Mouse (Mus musculus) testis, adult 2 months (tissue): ENCODE measurements around the gene Chpt1. TPM values are rescaled to one million over a fixed set of nuclear protein-coding genes. Genes with fewer than 3 reads are reported as not detected.

Experiments used
- H3K27ac ChIP-seq: fragments of 200-500 bp; 2 replicates; pipeline ENCODE4 v1.5.1; 2012; ENCODE audit warnings: low read depth, low read length; ENCODE audit not compliant: control insufficient read depth, insufficient read depth
- H3K27me3 ChIP-seq: fragments of 200-500 bp; 2 replicates; pipeline ENCODE4 v1.6.1; 2012; ENCODE audit warnings: mild to moderate bottlenecking, low read length, moderate library complexity; ENCODE audit not compliant: control insufficient read depth, insufficient read depth
- H3K36me3 ChIP-seq: fragments of 200-500 bp; 2 replicates; pipeline ENCODE4 v1.6.1; 2012; ENCODE audit warnings: mild to moderate bottlenecking, low read length; ENCODE audit not compliant: control insufficient read depth, insufficient read depth
- H3K4me1 ChIP-seq: fragments of 200-500 bp; 2 replicates; pipeline ENCODE4 v1.6.1; 2012; ENCODE audit warnings: low read length; ENCODE audit not compliant: control insufficient read depth, insufficient read depth
- H3K4me3 ChIP-seq: fragments of 200-500 bp; 2 replicates; pipeline ENCODE4 v1.5.1; 2012; ENCODE audit warnings: low read depth, mild to moderate bottlenecking, low read length, moderate library complexity, mixed read lengths; ENCODE audit not compliant: control insufficient read depth
- CTCF ChIP-seq: fragments of 200-500 bp; IDR thresholded peaks from 2 replicates; pipeline ENCODE4 v1.5.1; 2012; ENCODE audit warnings: low read depth, mild to moderate bottlenecking, inconsistent platforms, low read length, moderate library complexity; ENCODE audit not compliant: control insufficient read depth, insufficient read depth, insufficient replicate concordance
- POLR2A ChIP-seq: fragments of 200-500 bp; IDR thresholded peaks from 2 replicates; pipeline ENCODE4 v1.6.1; 2012; ENCODE audit warnings: low read depth, mild to moderate bottlenecking, inconsistent platforms, low read length, moderate library complexity; ENCODE audit not compliant: control insufficient read depth
- polyA plus RNA-seq: library from polyadenylated mRNA; depleted of rRNA; stranded (reverse); fragments of >200 nt; gene quantifications from 2 replicates; pipeline ENCODE4 v1.2.3, GENCODE M21; 2012

Gene Chpt1
- polyA plus RNA-seq, 1 experiment = 82.5 TPM

DNA sequence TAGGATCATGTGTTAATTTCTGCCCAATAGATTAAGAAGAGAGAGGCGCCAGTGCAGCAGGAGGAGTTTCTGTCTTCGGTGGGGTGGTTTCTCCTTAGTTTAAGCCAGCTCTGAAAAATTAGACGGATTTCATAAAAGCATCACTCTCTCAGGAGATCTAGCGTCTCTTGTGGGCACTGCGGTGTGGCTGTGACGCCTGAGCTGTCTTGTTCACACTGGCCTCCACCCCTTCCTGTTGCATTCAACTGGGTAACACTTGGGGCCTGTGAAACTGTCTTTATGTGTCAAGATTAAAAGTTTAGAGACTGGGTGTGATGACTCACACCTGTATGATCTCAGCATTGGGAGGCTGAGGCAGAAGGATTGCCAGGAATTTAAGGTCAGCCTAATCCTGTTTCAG lies 75.9 kb downstream of the Chpt1 start:
- no peaks in the 10 kb centered on the region for H3K27me3 ChIP-seq
- H3K27ac ChIP-seq = no peak overlapping the region
- peaks cover 3% of the 10 kb centered on the region for H3K4me1 ChIP-seq
- H3K4me3 ChIP-seq = no peak overlapping the region
- H3K36me3 ChIP-seq = no peaks in the 10 kb centered on the region
- TF ChIP-seq CTCF (no peak), POLR2A (no peak)

DNA sequence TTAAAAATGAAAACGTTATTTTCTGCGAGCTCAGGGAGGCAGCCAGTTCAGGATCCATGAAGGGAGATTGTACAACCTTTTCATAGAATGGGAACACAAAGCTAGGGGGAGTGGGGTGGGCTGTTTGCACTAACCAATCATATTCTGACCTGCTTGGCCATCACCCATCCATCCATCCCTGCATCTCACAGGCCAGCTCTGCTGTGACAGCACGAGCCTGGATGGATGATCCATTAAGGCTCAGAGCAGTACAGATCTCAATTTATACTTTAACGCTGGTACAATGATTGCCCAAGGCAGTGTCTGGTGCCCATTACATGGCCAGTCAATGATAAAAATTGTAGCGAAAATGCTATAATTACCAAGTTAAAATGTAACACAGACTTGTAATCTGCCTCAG lies 77.0 kb downstream of the Chpt1 start:
- H3K27me3 ChIP-seq = no peaks in the 10 kb centered on the region
- no peak overlapping the region for H3K27ac ChIP-seq
- TF ChIP-seq CTCF = no peak
- TF ChIP-seq POLR2A = no peak
- no peaks in the 10 kb centered on the region for H3K36me3 ChIP-seq
- H3K4me3 ChIP-seq = no peak overlapping the region
- peaks cover 3% of the 10 kb centered on the region for H3K4me1 ChIP-seq

- Histone ChIP-seq H3K36me3 (no peaks in the 10 kb centered on the region), H3K27ac (no peak overlapping the region), H3K4me1 (peaks cover 3% of the 10 kb centered on the region), H3K27me3 (no peaks in the 10 kb centered on the region), H3K4me3 (no peak overlapping the region)
- no peak for TF ChIP-seq POLR2A
- no peak for TF ChIP-seq CTCF
Observed at GRCm38 (mm10) chr10:88426158-88426816, 77.6 kb downstream of the Chpt1 start.

DNA sequence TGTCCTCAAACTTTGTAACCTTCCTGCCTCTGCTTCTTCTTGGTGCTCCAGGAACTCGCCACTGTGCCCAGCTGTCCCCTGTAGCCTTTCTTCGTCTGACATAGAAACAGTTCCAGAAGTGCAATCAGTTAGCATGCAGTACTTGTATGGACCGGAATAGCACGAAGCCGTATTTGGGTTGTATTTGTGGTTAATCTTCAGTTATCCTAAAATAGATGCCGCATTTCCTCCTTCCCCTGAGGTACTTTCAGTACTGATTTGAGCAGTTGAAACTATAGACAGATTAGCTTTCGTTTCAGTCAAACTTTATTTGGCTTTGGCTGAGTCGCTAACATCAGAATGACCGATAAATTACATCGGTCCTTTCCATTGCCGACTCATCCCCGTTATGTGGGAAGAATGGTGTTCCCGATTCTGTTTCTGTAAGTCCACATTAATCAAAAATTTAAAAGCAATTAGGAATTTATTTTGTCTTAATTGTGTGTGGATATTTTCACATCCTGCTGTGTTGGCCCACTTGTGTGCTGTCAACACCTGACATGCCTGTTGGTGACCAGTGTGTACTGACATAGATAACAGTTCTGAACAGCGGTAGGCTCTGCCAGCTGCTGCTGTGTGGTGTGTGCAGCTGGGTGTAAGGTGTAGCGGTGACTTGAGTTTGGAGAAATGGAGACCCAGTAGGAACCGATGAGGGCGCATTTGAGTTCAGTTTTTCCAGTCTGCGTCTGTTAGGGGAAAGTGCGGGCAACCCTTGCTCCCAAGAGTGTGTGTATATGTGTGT lies 83.0 kb downstream of the Chpt1 start:
- peaks cover 3% of the 10 kb centered on the region for H3K4me1 ChIP-seq
- no peaks in the 10 kb centered on the region for H3K36me3 ChIP-seq
- no peak overlapping the region for H3K4me3 ChIP-seq
- TF ChIP-seq CTCF (no peak), POLR2A (no peak)
- no peaks in the 10 kb centered on the region for H3K27me3 ChIP-seq
- H3K27ac ChIP-seq = no peak overlapping the region

DNA sequence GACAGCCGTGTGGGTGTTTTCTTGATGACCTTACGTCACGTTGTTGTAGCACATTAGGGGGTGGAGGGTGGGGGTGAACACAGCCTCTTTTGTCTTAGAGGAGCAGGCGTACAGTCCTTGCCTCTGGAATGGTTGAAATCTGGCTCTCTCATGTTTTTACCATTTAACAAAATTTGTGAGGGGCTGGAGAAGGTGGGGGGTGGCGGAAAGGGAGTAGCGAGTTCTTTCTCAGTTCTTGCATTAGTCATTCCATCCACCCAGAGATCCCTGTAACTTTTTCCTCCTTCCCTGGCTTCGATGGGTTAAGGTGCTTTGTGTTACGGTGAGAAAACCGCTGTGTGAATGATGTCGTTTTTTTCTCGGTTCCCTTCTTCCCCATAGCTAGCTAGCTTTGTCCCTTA lies 83.7 kb downstream of the Chpt1 start:
- peaks cover 3% of the 10 kb centered on the region for H3K4me1 ChIP-seq
- TF ChIP-seq POLR2A (no peak), CTCF (no peak)
- H3K27me3 ChIP-seq = no peaks in the 10 kb centered on the region
- no peak overlapping the region for H3K27ac ChIP-seq
- no peaks in the 10 kb centered on the region for H3K36me3 ChIP-seq
- H3K4me3 ChIP-seq = no peak overlapping the region

DNA sequence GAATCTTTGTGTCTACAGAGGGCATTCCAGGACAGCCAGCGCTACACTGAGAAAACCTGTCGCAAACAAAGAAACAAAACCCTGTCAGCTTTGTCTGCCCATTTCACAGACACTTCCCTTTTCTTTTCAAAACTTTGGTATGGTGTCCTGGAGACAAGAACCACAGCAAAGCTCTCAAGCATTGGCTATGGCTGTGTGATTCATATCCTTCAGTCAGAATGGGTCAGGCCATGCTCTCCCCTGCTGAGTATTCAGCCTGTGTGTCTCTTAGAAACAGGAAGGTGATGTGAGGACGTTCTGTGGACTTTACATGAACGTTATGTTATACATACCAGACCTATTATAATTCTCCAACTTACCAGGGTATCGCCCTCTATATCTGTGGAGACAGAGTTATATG lies 86.2 kb downstream of the Chpt1 start:
- no peak overlapping the region for H3K4me3 ChIP-seq
- no peaks in the 10 kb centered on the region for H3K36me3 ChIP-seq
- no peaks in the 10 kb centered on the region for H3K4me1 ChIP-seq
- TF ChIP-seq POLR2A = no peak
- TF ChIP-seq CTCF = no peak
- no peaks in the 10 kb centered on the region for H3K27me3 ChIP-seq
- no peak overlapping the region for H3K27ac ChIP-seq

DNA sequence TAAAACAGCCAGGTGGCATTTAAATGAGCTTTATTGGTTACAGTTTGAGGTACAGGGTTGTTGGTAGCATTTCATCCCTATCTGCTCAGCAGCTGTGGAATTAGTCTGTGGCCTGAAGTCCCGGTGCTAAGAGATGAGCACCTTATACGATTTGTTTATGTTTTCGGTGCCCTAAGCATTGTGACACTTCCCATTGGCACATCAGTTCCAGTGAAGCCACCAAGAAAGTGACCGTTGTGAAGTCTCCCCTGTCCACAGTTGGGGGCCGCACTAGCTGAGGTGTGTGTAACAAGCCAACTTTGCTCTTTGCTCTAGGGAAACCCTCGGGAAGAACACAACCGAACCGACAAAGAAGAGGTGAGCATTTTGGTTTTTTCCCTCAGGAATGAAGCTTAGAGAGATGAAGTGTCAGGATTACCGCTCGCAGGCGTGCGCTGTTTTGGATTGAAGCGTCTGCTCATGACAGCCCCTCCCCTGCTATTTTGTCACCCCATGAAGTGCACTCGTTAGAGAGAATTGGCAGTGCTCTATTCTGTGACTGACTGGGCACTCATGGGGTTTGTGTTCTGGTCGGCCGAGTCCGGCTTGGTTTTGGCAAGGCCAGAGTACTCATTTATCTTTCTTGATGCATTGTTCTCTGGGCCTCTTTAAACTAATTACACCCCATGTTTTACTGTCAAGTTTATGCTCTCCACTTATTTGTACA lies 91.4 kb downstream of the Chpt1 start:
- no peak for TF ChIP-seq CTCF
- TF ChIP-seq POLR2A = no peak
- Histone ChIP-seq H3K27ac (no peak overlapping the region), H3K4me3 (no peak overlapping the region), H3K4me1 (no peaks in the 10 kb centered on the region), H3K36me3 (no peaks in the 10 kb centered on the region), H3K27me3 (no peaks in the 10 kb centered on the region)
